9 mouse cellular contexts compared by ENCODE assay signal in the genomic region with DNA sequence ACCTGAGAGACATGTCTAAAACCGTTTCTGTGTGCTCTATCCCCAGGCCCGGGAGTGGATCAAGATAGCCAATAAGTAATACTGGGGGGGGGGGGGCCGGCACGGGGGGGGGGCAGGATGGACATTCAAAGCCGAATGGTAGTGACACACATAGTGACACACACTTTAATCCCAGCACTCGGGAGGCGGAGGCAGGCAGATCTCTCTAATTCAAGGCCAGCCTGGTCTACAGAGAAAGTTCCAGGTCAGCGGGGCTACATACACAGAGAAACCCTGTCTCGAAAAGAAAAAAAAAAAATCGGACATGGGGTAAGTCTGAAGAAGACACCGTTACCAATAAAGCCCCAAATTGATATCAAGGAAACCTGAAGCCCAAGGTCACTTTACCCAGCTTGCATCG. TPM values are rescaled to one million over a fixed set of nuclear protein-coding genes. Genes with fewer than 3 reads are reported as not detected.
A peak's percentile ranks its signal among the peaks of the same experiment; 100 is the strongest.
DNase-seq lines count a peak whose midpoint lies in the region; ATAC-seq lines count a peak whose summit lies in the region.
"Had no signal": no experiment of that assay in that cellular context is flagged by ENCODE, and none has a peak within 500 bp of the region (broad histone marks: within the 10 kb centered on the region; RNA-seq: fewer than 3 reads in every experiment).

No protein-coding gene starts in this region.

- peaks cover 6% of the 10 kb centered on the region; the same call in 1 of the 2 replicates for H3K4me1 ChIP-seq in intestine, embryonic 14.5 days (replicated peaks; ENCODE audit: control insufficient read depth, insufficient read depth, low read length)
- H3K4me1 ChIP-seq in intestine, embryonic 16.5 days (ENCODE audit: control insufficient read depth, insufficient read depth, low read length), result peaks cover 5% of the 10 kb centered on the region
- peaks cover 3 to 9% of the 10 kb centered on the region in 2 experiments; a peak in 1 of 4 replicates for H3K4me1 ChIP-seq in ES-E14 (ENCODE audit: control insufficient read depth in 2 of 2, insufficient read depth in 2 of 2, low read length in 2 of 2, poor library complexity in 1 of 2)
- H3K4me1 ChIP-seq in embryonic facial prominence, embryonic 12.5 days, result peaks cover 25% of the 10 kb centered on the region; the same call in 1 of the 2 replicates
- peaks cover 21% of the 10 kb centered on the region for H3K4me1 ChIP-seq in liver, embryonic 13.5 days (replicated peaks)

- in situ Hi-C loops in ES-E14 (cut with MboI; ENCODE audit: low sequenced_read_pairs in 2 of 2, unreplicated experiment in 2 of 2), result loop anchor here in 1 of 2 experiments (5.0 kb wide), 1 partner anchor 50 kb away; no protein-coding TSS in a partner anchor

- no peak overlapping the region for H3K27ac ChIP-seq in intestine, embryonic 14.5 days (ENCODE audit: low read depth)
- no peak overlapping the region for H3K27ac ChIP-seq in intestine, embryonic 16.5 days (ENCODE audit: low read length)
- H3K27ac ChIP-seq in ES-E14 (ENCODE audit: insufficient read depth, low read depth, low read length, poor library complexity, severe bottlenecking), result no peak overlapping the region
- no peak overlapping the region for H3K27ac ChIP-seq in embryonic facial prominence, embryonic 12.5 days
- no peak overlapping the region for H3K27ac ChIP-seq in liver, embryonic 13.5 days

- WGBS in intestine, embryonic 14.5 days, result 57% methylated on average over 12 of the region's 12 CpGs
- 53% methylated on average over 12 of the region's 12 CpGs for WGBS in intestine, embryonic 16.5 days
- WGBS in embryonic facial prominence, embryonic 12.5 days, result 56% methylated on average over 12 of the region's 12 CpGs
- WGBS in liver, embryonic 13.5 days (ENCODE audit: insufficient replicate concordance), result 44% methylated on average over 12 of the region's 12 CpGs

- H3K4me3 ChIP-seq in intestine, embryonic 14.5 days (ENCODE audit: low read depth, low read length), result 0 out of 2 replicates have a peak overlapping the region, but pooled peaks have one; percentile 58
- H3K4me3 ChIP-seq in intestine, embryonic 16.5 days (ENCODE audit: low read length), result no peak overlapping the region; the same call in 1 of the 2 replicates
- no peak overlapping the region for H3K4me3 ChIP-seq in ES-E14 (ENCODE audit: insufficient read depth in 1 of 2, low read depth in 1 of 2, low read length in 2 of 2, poor library complexity in 1 of 2, severe bottlenecking in 1 of 2)
- H3K4me3 ChIP-seq in embryonic facial prominence, embryonic 12.5 days, result no peak overlapping the region
- H3K4me3 ChIP-seq in liver, embryonic 13.5 days (replicated peaks), result 0 out of 2 replicates have a peak overlapping the region, but pooled peaks have one; percentile 67

- no peak for DNase-seq in intestine, embryonic 14.5 days (ENCODE audit: low spot score)
- DNase-seq in ES-E14 (ENCODE audit: low read depth, low spot score), result no peak
- no peak for DNase-seq in liver, embryonic 13.5 days
- DNase-seq in left cerebral cortex, adult 9 months (ENCODE audit: low spot score in 2 of 2), result no peak
- DNase-seq: thymus, postnatal 4 days had no signal

- no peaks in the 10 kb centered on the region for H3K27me3 ChIP-seq in intestine, embryonic 14.5 days (replicated peaks; ENCODE audit: control insufficient read depth, insufficient read depth, low read length)
- no peaks in the 10 kb centered on the region for H3K27me3 ChIP-seq in intestine, embryonic 16.5 days (replicated peaks; ENCODE audit: control insufficient read depth, insufficient read depth, low read length)
- peaks cover 5% of the 10 kb centered on the region; the same call in 1 of the 2 replicates for H3K27me3 ChIP-seq in embryonic facial prominence, embryonic 12.5 days
- H3K27me3 ChIP-seq in liver, embryonic 13.5 days, result peaks cover 46% of the 10 kb centered on the region

- no peaks in the 10 kb centered on the region for H3K36me3 ChIP-seq in intestine, embryonic 14.5 days (ENCODE audit: control insufficient read depth, insufficient read depth, low read length)
- 0 out of 2 replicates have a peak, but pooled peaks cover 4% of the 10 kb centered on the region for H3K36me3 ChIP-seq in intestine, embryonic 16.5 days (ENCODE audit: control insufficient read depth, insufficient read depth, low read length)
- peaks cover 12% of the 10 kb centered on the region for H3K36me3 ChIP-seq in ES-E14 (ENCODE audit: control insufficient read depth, insufficient read depth, low read length, poor library complexity, severe bottlenecking)
- 0 out of 2 replicates have a peak, but pooled peaks cover 6% of the 10 kb centered on the region for H3K36me3 ChIP-seq in embryonic facial prominence, embryonic 12.5 days
- H3K36me3 ChIP-seq in liver, embryonic 13.5 days, result no peaks in the 10 kb centered on the region

- no peak overlapping the region for H3K9ac ChIP-seq in intestine, embryonic 14.5 days (ENCODE audit: low read length)
- H3K9ac ChIP-seq in intestine, embryonic 16.5 days (ENCODE audit: low read depth, low read length), result no peak overlapping the region
- H3K9ac ChIP-seq in ES-E14 (ENCODE audit: insufficient read depth, low read depth, low read length, poor library complexity, severe bottlenecking), result no peak overlapping the region
- no peak overlapping the region for H3K9ac ChIP-seq in embryonic facial prominence, embryonic 12.5 days
- H3K9ac ChIP-seq in liver, embryonic 13.5 days, result no peak overlapping the region

- H3K4me2 ChIP-seq in intestine, embryonic 14.5 days (ENCODE audit: low read length), result peak overlapping the region; percentile 84
- no peak overlapping the region; the same call in 1 of the 2 replicates for H3K4me2 ChIP-seq in intestine, embryonic 16.5 days (ENCODE audit: low read depth, low read length)
- H3K4me2 ChIP-seq in embryonic facial prominence, embryonic 12.5 days (replicated peaks), result 0 out of 2 replicates have a peak overlapping the region, but pooled peaks have one; percentile 81
- H3K4me2 ChIP-seq in liver, embryonic 13.5 days, result peak overlapping the region; percentile 86

- no peaks in the 10 kb centered on the region for H3K9me3 ChIP-seq in intestine, embryonic 14.5 days (ENCODE audit: control insufficient read depth, low read length)
- H3K9me3 ChIP-seq in intestine, embryonic 16.5 days (ENCODE audit: control insufficient read depth, low read length), result no peaks in the 10 kb centered on the region
- no peaks in the 10 kb centered on the region for H3K9me3 ChIP-seq in ES-E14 (ENCODE audit: control insufficient read depth, insufficient read depth, low read depth, low read length)
- no peaks in the 10 kb centered on the region for H3K9me3 ChIP-seq in embryonic facial prominence, embryonic 12.5 days
- H3K9me3 ChIP-seq in liver, embryonic 13.5 days (replicated peaks), result no peaks in the 10 kb centered on the region

- ATAC-seq in intestine, embryonic 14.5 days (replicated peaks; ENCODE audit: low FRiP score, low TSS enrichment, low read depth), result no peak
- no peak for ATAC-seq in intestine, embryonic 16.5 days
- ATAC-seq in embryonic facial prominence, embryonic 12.5 days (ENCODE audit: insufficient number of reproducible peaks, insufficient read depth, low FRiP score, low TSS enrichment), result no peak
- ATAC-seq in liver, embryonic 13.5 days (ENCODE audit: low read depth), result no peak
- no peak for ATAC-seq in megakaryocyte-erythroid progenitor cell, adult 5-6 weeks (replicated peaks; ENCODE audit: low FRiP score, low TSS enrichment, poor library complexity, severe bottlenecking)

RNA-seq across cellular contexts. Expression of a gene that starts 0.5 kb away (rescaled TPM):
- polyA plus RNA-seq in intestine, embryonic 14.5 days (2014; fragmentation: Nextera tagmentation; extraction: Ambion mirVana), result 25.3 and 25.8 TPM in 2 replicates
- 56.0 and 65.0 TPM in 2 replicates for polyA plus RNA-seq in intestine, embryonic 16.5 days (2015; fragmentation: Nextera tagmentation; extraction: Ambion mirVana)
- total RNA-seq in ES-E14 (2012; rRNA removed), result 43.6 and 66.6 TPM in 2 replicates
- 11.5 and 12.3 TPM in 2 replicates for polyA plus RNA-seq in embryonic facial prominence, embryonic 12.5 days (2016; fragmentation: Nextera tagmentation; extraction: Ambion mirVana)
- 8.8 and 9.6 TPM in 2 replicates for polyA plus RNA-seq in liver, embryonic 13.5 days (2015; fragmentation: Nextera tagmentation; extraction: Ambion mirVana)
- 12.7 and 14.9 TPM in 2 replicates for total RNA-seq in megakaryocyte-erythroid progenitor cell, adult 5-6 weeks (2014; fragmentation: Nextera tagmentation)
- 6.2 and 10.2 TPM in 2 replicates for total RNA-seq in megakaryocyte-erythroid progenitor cell, adult 5-6 weeks (2017)

RNA-seq across cellular contexts. Expression of a gene that starts 4.3 kb away (rescaled TPM):
- 0.70 TPM in 1 of 2 replicates, not detected in the other for polyA plus RNA-seq in intestine, embryonic 14.5 days (2014; fragmentation: Nextera tagmentation; extraction: Ambion mirVana)
- 1.7 and 2.3 TPM in 2 replicates for polyA plus RNA-seq in intestine, embryonic 16.5 days (2015; fragmentation: Nextera tagmentation; extraction: Ambion mirVana)
- total RNA-seq in ES-E14 (2012; rRNA removed), result not detected in 2 replicates
- polyA plus RNA-seq in embryonic facial prominence, embryonic 12.5 days (2016; fragmentation: Nextera tagmentation; extraction: Ambion mirVana), result 5.9 and 6.1 TPM in 2 replicates
- 0.22 TPM in 1 of 2 replicates, not detected in the other for polyA plus RNA-seq in liver, embryonic 13.5 days (2015; fragmentation: Nextera tagmentation; extraction: Ambion mirVana)
- total RNA-seq in megakaryocyte-erythroid progenitor cell, adult 5-6 weeks (2014; fragmentation: Nextera tagmentation), result not detected in 2 replicates
- total RNA-seq in megakaryocyte-erythroid progenitor cell, adult 5-6 weeks (2017), result not detected in 2 replicates
- total RNA-seq: hematopoietic stem cell, adult 5-6 weeks had no signal

RNA-seq across cellular contexts. Expression of a gene that starts 6.3 kb away (rescaled TPM):
- 9.4 and 10.2 TPM in 2 replicates for polyA plus RNA-seq in intestine, embryonic 14.5 days (2014; fragmentation: Nextera tagmentation; extraction: Ambion mirVana)
- 30.4 and 31.2 TPM in 2 replicates for polyA plus RNA-seq in intestine, embryonic 16.5 days (2015; fragmentation: Nextera tagmentation; extraction: Ambion mirVana)
- total RNA-seq in ES-E14 (2012; rRNA removed), result 20.1 and 34.3 TPM in 2 replicates
- polyA plus RNA-seq in embryonic facial prominence, embryonic 12.5 days (2016; fragmentation: Nextera tagmentation; extraction: Ambion mirVana), result 59.7 and 62.8 TPM in 2 replicates
- 1.7 and 2.3 TPM in 2 replicates for polyA plus RNA-seq in liver, embryonic 13.5 days (2015; fragmentation: Nextera tagmentation; extraction: Ambion mirVana)
- total RNA-seq in megakaryocyte-erythroid progenitor cell, adult 5-6 weeks (2014; fragmentation: Nextera tagmentation), result 1.6 and 2.9 TPM in 2 replicates
- not detected in 2 replicates for total RNA-seq in megakaryocyte-erythroid progenitor cell, adult 5-6 weeks (2017)
- total RNA-seq: hematopoietic stem cell, adult 5-6 weeks had no signal

RNA-seq across cellular contexts. Expression of a gene that starts 13.8 kb away (rescaled TPM):
- 42.8 and 44.9 TPM in 2 replicates for polyA plus RNA-seq in intestine, embryonic 14.5 days (2014; fragmentation: Nextera tagmentation; extraction: Ambion mirVana)
- polyA plus RNA-seq in intestine, embryonic 16.5 days (2015; fragmentation: Nextera tagmentation; extraction: Ambion mirVana), result 43.0 and 44.4 TPM in 2 replicates
- total RNA-seq in ES-E14 (2012; rRNA removed), result 30.3 and 65.0 TPM in 2 replicates
- polyA plus RNA-seq in embryonic facial prominence, embryonic 12.5 days (2016; fragmentation: Nextera tagmentation; extraction: Ambion mirVana), result 77.5 and 83.7 TPM in 2 replicates
- 13.0 and 14.3 TPM in 2 replicates for polyA plus RNA-seq in liver, embryonic 13.5 days (2015; fragmentation: Nextera tagmentation; extraction: Ambion mirVana)
- total RNA-seq in megakaryocyte-erythroid progenitor cell, adult 5-6 weeks (2014; fragmentation: Nextera tagmentation), result 25.3 and 34.4 TPM in 2 replicates
- total RNA-seq in megakaryocyte-erythroid progenitor cell, adult 5-6 weeks (2017), result 37.0 and 38.1 TPM in 2 replicates

RNA-seq across cellular contexts. Expression of a gene that starts 14.0 kb away (rescaled TPM):
- 178 TPM in 2 replicates for polyA plus RNA-seq in intestine, embryonic 14.5 days (2014; fragmentation: Nextera tagmentation; extraction: Ambion mirVana)
- 159 and 174 TPM in 2 replicates for polyA plus RNA-seq in intestine, embryonic 16.5 days (2015; fragmentation: Nextera tagmentation; extraction: Ambion mirVana)
- 53.9 TPM in 2 replicates for total RNA-seq in ES-E14 (2012; rRNA removed)
- 131 TPM in 2 replicates for polyA plus RNA-seq in embryonic facial prominence, embryonic 12.5 days (2016; fragmentation: Nextera tagmentation; extraction: Ambion mirVana)
- polyA plus RNA-seq in liver, embryonic 13.5 days (2015; fragmentation: Nextera tagmentation; extraction: Ambion mirVana), result 123 and 126 TPM in 2 replicates
- total RNA-seq in megakaryocyte-erythroid progenitor cell, adult 5-6 weeks (2014; fragmentation: Nextera tagmentation), result 132 and 157 TPM in 2 replicates
- total RNA-seq in megakaryocyte-erythroid progenitor cell, adult 5-6 weeks (2017), result 95.0 and 99.4 TPM in 2 replicates

Comparison
In these comparisons a context has a peak if more than half of its experiments do, and no peak if none do; other contexts are left out.
1. H3K4me3 ChIP-seq: peak in intestine, embryonic 14.5 days (single experiment) and liver, embryonic 13.5 days (single experiment); none in intestine, embryonic 16.5 days (single experiment), ES-E14 (0 of 2) and embryonic facial prominence, embryonic 12.5 days (single experiment).